Mouse (Mus musculus): ENCODE results near the gene Olfr876.
"Not testable (repeated sequence)": the region's sequence is repeated elsewhere in the genome, so short reads cannot be mapped to it uniquely, and the experiment has no call there.

The Olfr876 gene

GRCm38 (mm10) chr9:37802731-37803130, at the start of gene Olfr876:
Gene Olfr876, plus strand, starts transcription at chr9:37803031.
- no peak for DNase-seq

- DNase-seq = no peak
Measured at GRCm38 (mm10) chr9:37761728-37762127, 41.1 kb upstream of the Olfr876 start.

GRCm38 (mm10) chr9:37762541-37762940, 40.3 kb upstream of the Olfr876 start:
- no peak for DNase-seq

- DNase-seq = no peak
Measured at GRCm38 (mm10) chr9:37770661-37771060, 32.2 kb upstream of the Olfr876 start.

- DNase-seq = no peak
Measured at GRCm38 (mm10) chr9:37771759-37772158, 31.1 kb upstream of the Olfr876 start, which contains the start of gene Olfr875. Gene Olfr875, plus strand, starts transcription at chr9:37771857.

- DNase-seq = no peak
Measured at GRCm38 (mm10) chr9:37782766-37783260, 20.0 kb upstream of the Olfr876 start.

- DNase-seq = not testable (repeated sequence)
Measured at GRCm38 (mm10) chr9:37783394-37784387, 19.1 kb upstream of the Olfr876 start.

GRCm38 (mm10) chr9:37786411-37786810, 16.4 kb upstream of the Olfr876 start:
- no peak for DNase-seq

- DNase-seq = no peak
Measured at GRCm38 (mm10) chr9:37802055-37802454, 776 bp upstream of the Olfr876 start.

- DNase-seq = no peak
Measured at GRCm38 (mm10) chr9:37807235-37807634, 4.4 kb downstream of the Olfr876 start.

GRCm38 (mm10) chr9:37808456-37808855, 5.6 kb downstream of the Olfr876 start:
- DNase-seq = no peak

GRCm38 (mm10) chr9:37808976-37809375, 6.1 kb downstream of the Olfr876 start:
- no peak for DNase-seq

- no peak for DNase-seq
Measured at GRCm38 (mm10) chr9:37814696-37815095, 11.9 kb downstream of the Olfr876 start.

GRCm38 (mm10) chr9:37829881-37830280, 27.1 kb downstream of the Olfr876 start:
- no peak for DNase-seq

GRCm38 (mm10) chr9:37833341-37833740, 30.5 kb downstream of the Olfr876 start:
- peak in 1 of 2 experiments; percentile 14 for DNase-seq

- no peak for DNase-seq
Measured at GRCm38 (mm10) chr9:37849267-37849666, 46.4 kb downstream of the Olfr876 start.

GRCm38 (mm10) chr9:37853969-37854368, 51.1 kb downstream of the Olfr876 start, which contains the start of gene Olfr877:
Gene Olfr877, plus strand, starts transcription at chr9:37854269.
- DNase-seq = no peak
